Mouse (Mus musculus) megakaryocyte, embryonic 14.5 days (primary cell): ENCODE data around the gene Notch4.

Experiments
- FLI1 ChIP-seq: IDR thresholded peaks from 2 replicates; pipeline ENCODE4 v1.6.1; 2012; ENCODE audit warnings: low read length, inconsistent platforms, mixed read lengths
- GATA1 ChIP-seq: IDR thresholded peaks from 3 replicates; pipeline ENCODE4 v1.6.1; 2012; ENCODE audit warnings: mixed read lengths, low read length, inconsistent platforms, borderline replicate concordance

DNA sequence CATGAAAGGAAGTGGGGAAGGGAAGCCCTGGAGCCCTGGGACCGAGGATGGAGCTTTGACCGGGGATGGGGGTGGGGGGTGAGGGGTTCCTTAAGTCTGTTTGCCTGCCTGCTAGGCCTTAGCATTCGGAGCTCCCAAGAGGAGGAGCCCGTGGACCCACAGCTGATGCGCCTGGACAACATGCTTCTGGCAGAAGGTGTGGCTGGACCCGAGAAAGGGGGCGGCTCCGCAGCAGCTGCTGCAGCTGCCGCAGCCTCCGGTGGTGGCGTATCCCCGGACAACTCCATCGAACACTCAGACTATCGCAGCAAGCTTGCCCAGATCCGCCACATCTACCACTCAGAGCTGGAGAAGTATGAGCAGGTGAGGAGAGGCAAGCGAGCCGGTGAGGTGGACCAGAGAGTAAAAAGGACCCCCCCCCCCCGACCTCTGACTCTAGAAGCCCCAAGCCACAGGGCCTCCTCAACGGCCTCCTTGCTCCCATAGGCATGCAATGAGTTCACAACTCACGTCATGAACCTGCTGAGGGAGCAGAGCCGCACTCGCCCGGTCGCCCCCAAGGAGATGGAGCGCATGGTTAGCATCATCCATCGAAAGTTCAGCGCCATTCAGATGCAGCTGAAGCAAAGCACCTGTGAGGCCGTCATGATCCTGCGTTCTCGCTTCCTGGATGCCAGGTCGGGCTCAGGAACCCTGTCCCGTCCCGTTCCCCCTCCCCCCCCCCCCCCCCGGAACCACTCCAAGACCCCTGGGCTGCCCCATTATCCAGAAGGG is 29.9 kb downstream of the Notch4 start:
- TF ChIP-seq GATA1 (no peak), FLI1 (no peak)
